Mouse (Mus musculus) B cell, adult (primary cell): ENCODE data around the gene Irs4. TPM values are rescaled to one million over a fixed set of nuclear protein-coding genes. Genes with fewer than 3 reads are reported as not detected.

Experiments
- total RNA-seq: library from RNA; stranded (reverse); gene quantifications from 4 replicates; pipeline ENCODE4 v1.2.4, GENCODE M21; 2023; ENCODE audit not compliant: inconsistent age

Gene Irs4
- total RNA-seq = not detected in 4 replicates

GRCm38 (mm10) chrX:141724937-141725918, at the start of gene Irs4:
TSS of gene Irs4 (minus strand) at chrX:141725263.

Other genes starting within 250 kb of the Irs4 start
- gene Col4a5, start 249.9 kb downstream of the Irs4 start, total RNA-seq = 0.09 to 0.10 TPM in 2 of 4 replicates, not detected in the others
- not detected in 4 replicates for gene Gm15294, start 150.0 kb upstream of the Irs4 start, total RNA-seq